Comparison of ENCODE assay signal across 23 mouse cellular contexts in genomic region chr15:100059626-100060311, GRCm38 (mm10). TPM values are rescaled to one million over a fixed set of nuclear protein-coding genes. Genes with fewer than 3 reads are reported as not detected.
DNase-seq lines count a peak whose midpoint lies in the region; ATAC-seq and TF ChIP-seq lines count a peak whose summit lies in the region.
"Had no signal": no experiment of that assay in that cellular context is flagged by ENCODE, and none has a peak within 500 bp of the region (broad histone marks: within the 10 kb centered on the region; RNA-seq: fewer than 3 reads in every experiment).

No protein-coding gene starts in this region.

- no peak for TF ChIP-seq EP300 in stomach, postnatal 0 days (optimal IDR thresholded peaks at IDR 0.05)

- H3K9me3 ChIP-seq in stomach, embryonic 16.5 days (replicated peaks; ENCODE audit: control insufficient read depth, low read length) = no peaks in the 10 kb centered on the region
- H3K9me3 ChIP-seq in stomach, postnatal 0 days (ENCODE audit: control insufficient read depth, low read length) = no peaks in the 10 kb centered on the region
- H3K9me3 ChIP-seq in midbrain, embryonic 10.5 days (replicated peaks) = no peaks in the 10 kb centered on the region
- no peaks in the 10 kb centered on the region for H3K9me3 ChIP-seq in limb, embryonic 10.5 days (replicated peaks)
- H3K9me3 ChIP-seq: embryonic facial prominence, embryonic 15.5 days; forebrain, embryonic 15.5 days; G1E; heart, embryonic 15.5 days; hindbrain, embryonic 13.5 days had no signal

- H3K9ac ChIP-seq in stomach, embryonic 16.5 days (ENCODE audit: low read length) = 0 out of 2 replicates have a peak overlapping the region, but pooled peaks have one; percentile 16
- H3K9ac ChIP-seq in stomach, postnatal 0 days (ENCODE audit: low read length) = no peak overlapping the region
- H3K9ac ChIP-seq: embryonic facial prominence, embryonic 15.5 days; forebrain, embryonic 15.5 days; heart, embryonic 15.5 days had no signal

- H3K27me3 ChIP-seq in stomach, embryonic 16.5 days (ENCODE audit: control insufficient read depth, insufficient read depth, low read length) = no peaks in the 10 kb centered on the region
- H3K27me3 ChIP-seq in stomach, postnatal 0 days (ENCODE audit: control insufficient read depth, insufficient read depth, low read length) = no peaks in the 10 kb centered on the region
- no peaks in the 10 kb centered on the region for H3K27me3 ChIP-seq in midbrain, embryonic 10.5 days (ENCODE audit: low read depth, poor library complexity, severe bottlenecking)
- no peaks in the 10 kb centered on the region for H3K27me3 ChIP-seq in limb, embryonic 10.5 days (ENCODE audit: low read depth, poor library complexity, severe bottlenecking)
- no peaks in the 10 kb centered on the region for H3K27me3 ChIP-seq in kidney, adult 2 months (replicated peaks; ENCODE audit: control insufficient read depth, insufficient read depth, low read length)
- H3K27me3 ChIP-seq: embryonic facial prominence, embryonic 15.5 days; forebrain, embryonic 15.5 days; heart, embryonic 15.5 days; hindbrain, embryonic 13.5 days had no signal

- 0 out of 2 replicates have a peak overlapping the region, but pooled peaks have one; percentile 14 for H3K27ac ChIP-seq in stomach, embryonic 16.5 days (ENCODE audit: low read length)
- no peak overlapping the region for H3K27ac ChIP-seq in stomach, postnatal 0 days (replicated peaks)
- H3K27ac ChIP-seq in midbrain, embryonic 10.5 days (replicated peaks) = no peak overlapping the region
- H3K27ac ChIP-seq in limb, embryonic 10.5 days = no peak overlapping the region
- no peak overlapping the region for H3K27ac ChIP-seq in kidney, adult 2 months (ENCODE audit: insufficient read depth, low read depth, low read length)
- H3K27ac ChIP-seq: embryonic facial prominence, embryonic 15.5 days; forebrain, embryonic 15.5 days; heart, embryonic 15.5 days; hindbrain, embryonic 13.5 days; hindbrain, postnatal 0 days had no signal

- peaks cover 14% of the 10 kb centered on the region for H3K4me1 ChIP-seq in stomach, embryonic 16.5 days (ENCODE audit: control insufficient read depth, insufficient read depth, low read length)
- no peaks in the 10 kb centered on the region for H3K4me1 ChIP-seq in stomach, postnatal 0 days (replicated peaks; ENCODE audit: control insufficient read depth, insufficient read depth)
- H3K4me1 ChIP-seq in midbrain, embryonic 10.5 days = peaks cover 23% of the 10 kb centered on the region
- H3K4me1 ChIP-seq in limb, embryonic 10.5 days = 0 out of 2 replicates have a peak, but pooled peaks cover 7% of the 10 kb centered on the region
- peaks cover 5% of the 10 kb centered on the region; the same call in 1 of the 2 replicates for H3K4me1 ChIP-seq in kidney, adult 2 months (ENCODE audit: control insufficient read depth, insufficient read depth, low read length)
- H3K4me1 ChIP-seq: embryonic facial prominence, embryonic 15.5 days had no signal

- H3K4me2 ChIP-seq in stomach, embryonic 16.5 days (ENCODE audit: low read depth, low read length) = no peak overlapping the region
- H3K4me2 ChIP-seq in stomach, postnatal 0 days (replicated peaks; ENCODE audit: low read depth) = no peak overlapping the region
- H3K4me2 ChIP-seq: embryonic facial prominence, embryonic 15.5 days; forebrain, embryonic 15.5 days; heart, embryonic 11.5 days; heart, embryonic 15.5 days; hindbrain, embryonic 13.5 days had no signal

- no peak for DNase-seq in stomach, postnatal 0 days (ENCODE audit: low spot score)
- DNase-seq in ES-CJ7 (ENCODE audit: low read depth, low spot score) = peak; percentile 76
- peak; percentile 72 for DNase-seq in ZHBTc4 (ENCODE audit: low read depth, low spot score)
- DNase-seq in midbrain, embryonic 10.5 days (ENCODE audit: low spot score) = no peak
- DNase-seq in limb, embryonic 10.5 days (ENCODE audit: low spot score) = no peak
- DNase-seq in kidney, adult 2 months = no peak
- DNase-seq: adrenal gland, adult 2 months; adrenal gland, postnatal 25 days; cerebellum, adult 18-20 months; cerebellum, postnatal 10 days; embryo, embryonic 11 days; gastrocnemius, postnatal 36 days; heart, adult 18-20 months; heart, postnatal 14 days had no signal

- no peak overlapping the region for H3K4me3 ChIP-seq in stomach, embryonic 16.5 days (replicated peaks; ENCODE audit: low read length)
- H3K4me3 ChIP-seq in stomach, postnatal 0 days (ENCODE audit: low read depth, low read length) = no peak overlapping the region
- H3K4me3 ChIP-seq in midbrain, embryonic 10.5 days = no peak overlapping the region
- H3K4me3 ChIP-seq in limb, embryonic 10.5 days = no peak overlapping the region
- H3K4me3 ChIP-seq in kidney, adult 2 months (ENCODE audit: insufficient read depth, low read depth, low read length) = no peak overlapping the region
- H3K4me3 ChIP-seq: embryonic facial prominence, embryonic 15.5 days; forebrain, embryonic 15.5 days; heart, embryonic 15.5 days; hindbrain, embryonic 13.5 days had no signal

- no peak for ATAC-seq in stomach, embryonic 16.5 days (ENCODE audit: insufficient read depth, low FRiP score)
- no peak; the same call in 1 of the 2 replicates for ATAC-seq in stomach, postnatal 0 days (ENCODE audit: low FRiP score, low TSS enrichment)
- ATAC-seq: forebrain, embryonic 15.5 days; hindbrain, postnatal 0 days; intestine, embryonic 16.5 days had no signal

- TF ChIP-seq CTCF in stomach, postnatal 0 days (IDR thresholded peaks at IDR 0.05; ENCODE audit: low read depth) = no peak
- no peak for TF ChIP-seq CTCF in kidney, adult 2 months (conservative IDR thresholded peaks at IDR 0.05; ENCODE audit: insufficient read depth, insufficient read length, low read depth, low read length)

- WGBS in stomach, embryonic 16.5 days = 65% methylated on average over 7 of the region's 7 CpGs
- 54% methylated on average over 7 of the region's 7 CpGs for WGBS in stomach, postnatal 0 days
- WGBS in midbrain, embryonic 10.5 days = 84% methylated on average over 7 of the region's 7 CpGs
- WGBS in limb, embryonic 10.5 days = 88% methylated on average over 7 of the region's 7 CpGs
- WGBS in kidney, adult 2 months = 80% methylated on average over 7 of the region's 7 CpGs

- TF ChIP-seq POLR2A in kidney, adult 2 months (IDR thresholded peaks at IDR 0.05; ENCODE audit: low read depth, low read length) = no peak

- no peaks in the 10 kb centered on the region for H3K36me3 ChIP-seq in stomach, embryonic 16.5 days (ENCODE audit: control insufficient read depth, insufficient read depth, low read length)
- H3K36me3 ChIP-seq in stomach, postnatal 0 days (ENCODE audit: control insufficient read depth, insufficient read depth, low read length) = no peaks in the 10 kb centered on the region
- peaks cover 26% of the 10 kb centered on the region for H3K36me3 ChIP-seq in midbrain, embryonic 10.5 days
- peaks cover 26% of the 10 kb centered on the region for H3K36me3 ChIP-seq in limb, embryonic 10.5 days
- H3K36me3 ChIP-seq in kidney, adult 2 months (ENCODE audit: control insufficient read depth, insufficient read depth, low read length) = no peaks in the 10 kb centered on the region
- H3K36me3 ChIP-seq: embryonic facial prominence, embryonic 15.5 days; heart, embryonic 15.5 days; hindbrain, embryonic 13.5 days had no signal

RNA-seq across cellular contexts. Expression of gene Dip2b, which starts 21.3 kb away (rescaled TPM):
- polyA plus RNA-seq in stomach, embryonic 16.5 days (2015; fragmentation: Nextera tagmentation; extraction: Ambion mirVana) = 9.7 and 10.4 TPM in 2 replicates
- 5.2 TPM in 2 replicates for polyA plus RNA-seq in stomach, postnatal 0 days (2015; fragmentation: Nextera tagmentation; extraction: Ambion mirVana)
- 16.4 and 18.8 TPM in 2 replicates for polyA plus RNA-seq in midbrain, embryonic 10.5 days (2016; fragmentation: Nextera tagmentation; extraction: Ambion mirVana)
- 13.6 and 16.4 TPM in 2 replicates for polyA plus RNA-seq in limb, embryonic 10.5 days (2016; fragmentation: Nextera tagmentation; extraction: Ambion mirVana)
- 4.7 and 5.4 TPM in 2 replicates for polyA plus RNA-seq in kidney, adult 2 months (2012; rRNA removed)

Comparison
In these comparisons a context has a peak if more than half of its experiments do, and no peak if none do; other contexts are left out.
1. DNase-seq: peak in ES-CJ7 (single experiment) and ZHBTc4 (single experiment); none in stomach, postnatal 0 days (single experiment), midbrain, embryonic 10.5 days (single experiment), limb, embryonic 10.5 days (single experiment) and kidney, adult 2 months (single experiment).